Mouse (Mus musculus): ENCODE measurements around the gene Ankrd28.
"Not testable (repeated sequence)": the region's sequence is repeated elsewhere in the genome, so short reads cannot be mapped to it uniquely, and the experiment has no call there.

Gene Ankrd28

DNA sequence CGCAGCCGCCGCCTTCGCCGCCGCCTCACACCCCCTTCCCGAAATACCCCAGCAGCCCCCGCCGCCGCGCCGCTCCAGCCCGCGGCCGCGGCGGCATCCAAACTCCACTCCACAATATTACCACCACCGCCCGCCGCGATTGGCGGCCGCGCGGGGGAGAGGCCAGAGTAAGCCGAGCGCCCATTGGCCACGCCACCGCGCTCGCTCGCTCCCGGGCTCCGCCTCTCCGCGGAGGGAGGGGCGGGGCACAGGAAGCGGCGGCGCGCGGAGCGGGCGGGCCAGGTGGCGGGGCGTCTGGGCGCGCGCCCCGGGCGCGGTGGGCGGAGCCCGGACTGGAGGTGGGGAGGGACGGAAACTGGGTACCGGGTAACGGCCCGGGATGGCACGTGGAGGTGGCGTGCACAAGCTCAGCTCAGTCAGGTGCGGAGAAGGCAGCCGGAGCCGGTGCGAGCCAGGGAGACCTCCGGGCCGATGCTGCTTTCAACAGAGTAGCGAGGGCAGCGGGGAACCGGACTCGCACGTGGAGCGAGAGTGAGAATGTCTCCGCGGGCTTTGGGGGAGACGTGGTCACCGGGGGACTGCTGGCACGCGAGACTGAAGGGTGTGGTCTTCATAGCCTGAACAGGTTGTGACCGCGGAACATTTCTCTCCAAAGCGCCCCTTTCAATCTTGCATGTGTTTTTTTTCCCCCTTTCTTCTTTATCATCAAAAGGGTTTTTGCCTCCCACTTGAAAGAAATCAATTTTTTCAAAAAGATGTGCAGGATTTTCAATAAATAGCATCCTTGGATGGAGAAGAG is at the start of gene Ankrd28:
Ankrd28 (minus strand) TSS at position 81 of the 799 bp plus-strand sequence.
- in situ Hi-C loops (cut with MseI, MboI): no loop called here

DNA sequence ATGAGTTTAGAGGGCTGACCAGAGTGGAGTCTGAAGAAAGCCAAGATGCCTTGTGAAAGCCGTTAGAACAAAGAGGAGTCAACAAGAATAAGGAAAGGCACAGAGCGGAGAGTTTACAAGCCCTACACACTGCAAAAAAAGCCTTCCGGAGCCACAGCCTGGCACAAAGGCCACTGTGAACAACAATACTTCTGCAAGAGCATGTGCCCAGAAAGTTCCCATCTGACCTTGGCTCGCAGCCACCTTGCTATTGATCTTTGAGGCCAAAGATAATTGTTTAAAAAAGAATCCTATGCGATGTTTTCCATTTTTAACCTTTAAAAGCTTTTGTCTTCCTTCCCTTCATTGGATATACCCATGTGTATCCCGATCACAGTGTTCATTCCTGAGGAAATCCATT is 49.0 kb upstream of the Ankrd28 start:
- in situ Hi-C loops (cut with MseI, MboI): no loop called here

DNA sequence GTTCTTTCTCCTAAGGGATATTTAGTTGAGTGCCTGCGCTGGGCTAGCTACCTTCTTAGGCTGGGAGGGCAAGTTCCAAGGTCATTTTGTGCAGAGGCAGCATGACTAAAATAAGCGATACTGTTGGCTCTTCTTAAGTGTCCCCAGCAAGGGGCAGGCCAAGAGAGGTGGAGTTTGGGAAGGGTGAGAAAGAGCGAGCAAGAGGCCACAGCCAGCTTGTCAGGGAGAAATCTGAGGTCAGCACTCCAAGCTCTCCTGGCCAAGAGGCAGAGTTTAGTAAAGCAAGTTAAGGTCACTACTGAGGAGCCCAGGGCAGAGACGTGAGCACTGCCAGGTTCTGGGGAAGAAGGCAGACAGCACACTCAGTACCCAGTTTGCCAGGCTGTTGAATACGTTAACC is 41.7 kb upstream of the Ankrd28 start:
- in situ Hi-C loops (cut with MseI, MboI): no loop called here

DNA sequence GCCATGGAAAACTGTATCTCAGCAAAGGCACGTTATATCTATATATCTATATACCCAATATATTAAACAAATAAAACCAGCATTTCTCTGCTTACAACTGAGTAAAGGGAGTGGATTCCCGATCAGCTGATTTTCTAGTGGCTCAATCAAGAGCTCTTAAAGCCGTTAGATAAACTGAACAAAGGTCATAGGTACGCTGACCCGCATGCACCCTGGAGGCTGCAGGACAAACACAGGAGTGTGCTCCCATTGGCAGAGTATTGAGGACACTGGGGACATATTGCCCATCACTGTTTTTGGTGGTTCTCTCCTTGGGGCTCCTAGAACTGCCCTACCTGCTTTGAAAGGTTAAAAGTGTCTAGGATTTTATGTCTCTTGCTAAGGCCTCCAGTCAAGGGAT is 40.0 kb upstream of the Ankrd28 start:
- in situ Hi-C loops (cut with MseI, MboI): no loop called here

DNA sequence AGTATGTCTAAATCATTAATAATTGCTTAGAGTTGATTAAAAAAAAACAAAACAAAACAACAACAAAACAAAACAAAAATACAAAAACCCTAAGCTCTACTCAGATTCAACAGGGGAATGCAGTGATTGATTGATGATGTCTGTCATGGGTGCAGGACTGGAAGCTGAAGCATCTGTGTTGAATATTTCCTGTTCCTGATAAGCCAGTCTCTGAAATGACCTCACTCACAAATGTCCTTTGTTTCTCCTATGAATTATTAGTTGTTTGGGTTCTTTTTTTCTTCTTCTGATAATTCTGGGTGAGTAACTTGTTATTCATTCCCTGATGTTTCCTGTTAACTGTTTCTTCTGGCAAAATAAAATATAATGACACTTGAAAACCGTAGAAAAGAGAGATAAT is 38.1 kb upstream of the Ankrd28 start:
- in situ Hi-C loops (cut with MseI, MboI): no loop called here

DNA sequence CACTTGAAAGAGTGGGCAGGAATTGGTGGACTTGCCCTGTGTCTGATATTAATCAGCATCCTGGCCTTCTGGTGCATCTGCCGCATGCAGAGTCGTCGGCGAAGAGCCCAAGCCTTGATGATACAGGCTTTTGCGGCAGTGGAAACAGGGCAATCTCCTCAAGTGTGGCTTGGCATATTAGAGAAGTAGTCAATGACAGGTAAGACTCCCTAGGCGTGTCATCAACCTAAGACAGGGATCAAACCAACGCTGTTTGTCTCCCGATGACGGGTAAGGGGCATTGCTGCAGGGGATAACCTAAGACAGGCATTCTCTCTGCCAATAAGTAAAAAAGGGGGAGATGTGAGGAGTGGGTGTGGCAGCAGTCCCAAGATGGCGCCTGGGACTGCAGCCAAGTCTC is 35.9 kb upstream of the Ankrd28 start:
- in situ Hi-C loops (cut with MseI, MboI): not testable (repeated sequence)

DNA sequence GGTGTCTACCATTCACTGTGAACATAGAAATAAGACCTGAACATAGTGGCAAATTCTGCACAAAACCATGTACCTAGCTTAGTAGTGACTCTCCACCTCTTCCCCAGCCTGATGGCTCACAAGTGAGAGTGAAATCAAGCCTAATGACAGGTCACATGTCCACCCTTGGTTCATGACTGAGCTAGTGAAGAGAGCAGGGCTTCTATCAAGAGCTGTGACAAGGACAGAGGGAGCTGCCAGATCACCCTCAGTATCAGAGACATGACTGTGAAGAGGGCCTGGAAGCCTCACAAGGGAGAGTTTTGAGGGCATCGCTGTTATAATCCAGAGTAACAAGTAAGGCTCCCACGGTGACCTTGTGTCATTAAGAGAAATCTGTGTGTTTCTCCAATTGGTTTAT is 28.2 kb upstream of the Ankrd28 start:
- in situ Hi-C loops (cut with MseI, MboI): no loop called here

DNA sequence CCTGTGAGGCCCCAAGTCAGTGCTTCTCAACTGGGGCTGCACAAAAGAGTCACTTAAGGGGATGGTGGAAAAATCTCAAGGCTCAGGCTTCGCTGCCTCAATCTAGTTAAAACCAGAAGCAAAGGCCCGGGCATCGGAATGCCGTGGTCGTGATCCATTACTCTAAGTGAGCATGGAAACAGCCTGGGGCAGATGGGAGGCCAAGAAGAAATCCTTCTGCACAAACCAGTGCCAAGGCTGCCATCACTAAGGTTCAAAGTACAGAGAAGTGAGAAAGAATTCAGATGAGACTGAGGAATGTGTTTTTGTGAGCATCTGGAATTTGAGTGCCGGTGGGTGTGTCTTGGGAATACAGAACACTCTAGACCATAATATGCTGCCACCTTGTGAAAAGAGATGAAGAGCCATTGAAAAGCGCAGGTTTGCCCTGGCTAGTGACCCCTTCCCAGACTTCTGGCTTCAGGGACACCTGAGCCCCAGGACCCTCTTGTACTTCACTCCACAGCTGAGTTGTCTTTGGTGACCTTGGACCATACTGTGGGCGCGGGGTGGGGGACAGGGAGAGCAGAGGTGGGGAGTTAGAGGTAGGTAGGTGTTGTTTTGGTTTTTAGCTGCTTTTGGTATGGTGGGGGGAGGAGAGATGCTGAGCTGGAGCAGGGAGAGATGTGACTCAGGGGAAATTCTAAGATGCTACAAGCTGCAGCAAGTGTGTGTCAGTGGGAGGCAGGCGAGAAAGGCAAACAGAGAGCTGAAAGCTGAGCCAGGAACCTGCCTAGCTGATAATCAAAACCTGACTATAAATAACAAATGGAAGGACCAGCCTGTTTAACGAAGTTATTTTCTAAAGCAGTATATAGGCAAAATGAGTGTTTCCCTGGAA is 26.9 kb upstream of the Ankrd28 start:
- in situ Hi-C loops (cut with MseI, MboI): no loop called here

DNA sequence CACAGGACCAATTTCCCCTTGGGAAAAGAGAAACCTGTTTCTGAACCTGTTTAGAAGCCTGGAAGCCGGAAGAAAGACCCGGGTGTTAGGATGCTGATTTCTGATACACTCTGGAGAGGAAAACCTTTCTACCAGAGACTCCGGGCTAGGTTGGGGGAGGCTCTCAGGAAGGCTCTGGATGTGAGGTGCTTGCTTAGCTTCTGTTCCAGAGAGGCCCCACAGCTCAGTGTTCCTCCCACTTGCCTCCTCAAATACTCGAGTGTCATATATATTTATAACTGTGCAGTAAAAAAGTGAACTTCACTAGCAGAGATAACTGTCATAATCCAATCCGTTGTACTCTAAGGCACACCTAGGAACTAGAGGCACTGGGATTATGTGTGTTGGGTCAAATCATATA is 25.6 kb upstream of the Ankrd28 start:
- in situ Hi-C loops (cut with MseI, MboI): no loop called here

DNA sequence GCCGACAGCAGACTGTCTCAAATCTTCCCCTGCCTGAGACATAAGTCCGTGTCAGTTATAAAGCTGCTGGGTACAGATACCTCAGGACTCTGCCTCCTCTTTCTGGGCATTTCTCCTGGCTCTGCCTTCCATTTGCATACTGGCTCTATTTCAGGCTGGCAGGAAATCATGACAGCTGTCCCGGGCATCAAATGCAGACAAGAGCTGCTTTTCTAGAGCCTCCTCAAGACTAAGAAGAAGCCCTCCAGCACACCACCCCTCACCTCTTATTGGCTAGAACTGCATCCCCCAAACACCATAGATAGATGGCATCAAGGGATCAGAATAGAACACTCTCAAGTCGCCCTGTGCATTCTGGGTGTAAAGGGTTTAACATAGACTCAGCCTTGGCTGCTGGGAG is 24.2 kb upstream of the Ankrd28 start:
- in situ Hi-C loops (cut with MseI, MboI): no loop called here

DNA sequence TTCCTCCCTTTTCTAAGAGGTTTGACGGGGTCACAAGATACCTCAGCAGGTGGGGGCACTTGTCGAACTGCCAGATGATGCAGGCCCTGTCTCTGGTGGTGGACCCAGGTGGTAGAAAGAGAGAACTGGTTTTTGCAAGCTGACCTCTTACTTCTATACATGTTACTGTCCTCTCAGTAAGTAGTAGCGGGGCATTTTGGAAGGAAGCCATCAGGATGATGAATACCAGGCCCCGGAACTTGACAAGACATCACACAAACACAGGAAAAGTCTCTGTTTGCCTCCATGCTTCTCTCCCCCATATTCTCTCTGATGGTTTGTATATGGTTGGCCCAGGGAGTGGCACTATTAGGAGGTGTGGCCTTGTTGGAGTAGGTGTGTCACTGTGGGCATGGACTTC is 13.1 kb upstream of the Ankrd28 start:
- in situ Hi-C loops (cut with MseI, MboI): no loop called here

DNA sequence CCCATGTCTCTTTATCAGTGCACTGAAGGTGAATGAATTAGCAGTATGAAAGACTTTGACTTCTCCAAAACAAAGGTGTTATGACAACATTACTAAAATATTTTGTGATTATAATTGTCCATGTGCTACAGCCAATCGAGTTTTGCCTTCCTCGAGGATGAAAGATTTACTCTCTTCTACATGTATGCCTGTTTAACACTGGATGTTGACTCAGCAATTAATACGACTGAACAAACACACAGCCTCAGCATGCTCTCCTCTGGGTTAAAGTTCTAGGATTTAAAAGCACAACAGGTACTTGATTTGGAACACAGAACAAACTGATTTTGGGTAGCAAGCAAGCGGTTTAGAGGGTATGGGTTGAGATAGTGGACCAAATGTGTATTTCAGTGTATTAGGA is 1.6 kb upstream of the Ankrd28 start:
- in situ Hi-C loops (cut with MseI, MboI): no loop called here

DNA sequence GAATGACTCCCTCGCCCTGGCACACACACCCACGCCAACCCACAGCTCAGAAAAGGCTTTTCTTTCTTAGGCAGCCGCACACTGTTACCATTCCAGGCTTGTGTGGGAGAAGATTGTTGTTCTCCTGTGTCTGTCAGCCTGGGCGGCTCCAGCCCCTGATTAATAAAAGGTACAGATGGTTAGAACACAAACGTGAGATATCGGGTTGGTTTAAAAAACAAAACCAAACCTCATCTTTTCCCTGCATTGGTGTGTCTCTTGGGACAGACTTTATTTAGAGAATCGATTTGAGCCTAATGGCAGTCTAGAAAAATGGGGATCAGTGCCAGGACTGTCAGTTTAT is 890 bp upstream of the Ankrd28 start:
- in situ Hi-C loops (cut with MseI, MboI): no loop called here

DNA sequence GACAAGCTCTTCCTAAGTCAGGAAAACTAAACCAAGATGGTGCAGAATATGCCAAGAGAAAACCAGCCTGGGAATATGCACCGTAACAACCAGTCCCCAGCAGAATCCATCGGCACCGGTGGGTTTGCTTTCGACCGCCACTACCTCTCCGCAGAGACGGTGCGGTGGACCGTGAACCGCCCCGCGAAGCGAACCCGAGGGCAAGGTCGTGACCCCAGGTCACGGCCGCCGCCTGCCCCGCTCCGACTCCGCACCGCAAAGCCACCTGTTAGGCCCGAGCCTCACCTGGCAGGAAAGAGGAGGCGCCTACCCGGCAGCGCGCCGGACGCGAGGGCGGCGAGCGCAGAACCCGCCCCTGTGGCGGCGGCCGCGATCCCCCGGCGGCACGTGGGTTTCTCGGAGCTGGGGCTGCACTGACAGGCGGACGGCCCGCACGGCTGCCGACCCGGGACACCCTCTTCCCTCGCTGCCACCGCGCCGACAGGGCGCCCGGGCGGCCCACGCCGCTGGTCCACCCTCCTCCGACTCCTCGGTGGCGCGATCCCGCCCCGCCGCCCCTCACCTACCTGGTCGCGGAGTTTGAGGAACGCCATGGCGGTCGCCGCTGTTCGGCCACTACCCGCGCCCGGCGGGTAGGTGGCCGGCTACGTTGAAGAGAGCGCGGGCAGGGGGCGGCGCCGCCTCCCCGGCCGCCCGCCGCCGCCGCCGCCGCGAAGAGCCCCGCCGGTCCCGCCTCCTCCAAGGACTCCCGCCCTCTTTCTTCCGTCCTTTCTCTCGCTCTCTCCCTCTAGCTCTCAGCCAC is 489 bp downstream of the Ankrd28 start:
- in situ Hi-C loops (cut with MseI, MboI): no loop called here

DNA sequence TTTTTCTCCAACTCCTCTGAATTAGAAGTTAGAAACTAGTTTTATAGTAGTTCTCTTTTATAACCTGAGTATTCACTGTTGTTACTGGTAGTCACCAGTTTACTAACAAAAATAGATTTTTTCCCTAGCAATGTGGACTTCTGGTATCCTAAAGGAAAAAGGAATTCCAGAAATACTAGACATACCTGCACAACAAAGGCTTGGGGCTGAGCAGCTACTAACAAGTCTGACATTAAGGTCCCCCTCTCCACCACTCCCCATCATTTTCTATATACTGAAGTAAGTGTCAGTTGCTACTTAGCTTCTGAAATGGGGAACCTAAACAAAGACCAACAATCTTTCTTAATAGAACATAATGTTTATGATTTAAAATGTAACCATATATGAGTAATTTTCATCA is 3.2 kb downstream of the Ankrd28 start:
- in situ Hi-C loops (cut with MseI, MboI): no loop called here

DNA sequence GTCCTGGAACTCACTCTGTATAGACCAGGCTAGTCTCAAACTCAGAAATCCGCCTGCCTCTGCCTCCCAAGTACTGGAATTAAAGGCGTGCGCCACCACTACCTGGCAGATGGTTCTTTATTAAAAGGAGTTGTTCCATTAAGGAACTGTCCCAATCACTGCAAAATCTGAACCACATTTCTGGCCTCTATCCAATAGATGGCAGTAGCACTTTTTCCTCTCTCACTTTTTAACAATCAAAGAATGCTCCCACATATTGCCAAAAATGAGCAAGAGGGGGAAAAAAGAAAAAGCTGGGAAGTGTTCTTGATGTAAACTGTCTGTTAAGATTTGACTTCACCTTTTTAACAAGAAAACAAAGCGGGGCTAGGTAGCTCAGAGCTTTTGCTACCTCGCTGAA is 20.5 kb downstream of the Ankrd28 start:
- in situ Hi-C loops (cut with MseI, MboI): loop anchor here (10.0 kb wide), 2 partner anchors 135 to 255 kb away; no protein-coding TSS in a partner anchor

DNA sequence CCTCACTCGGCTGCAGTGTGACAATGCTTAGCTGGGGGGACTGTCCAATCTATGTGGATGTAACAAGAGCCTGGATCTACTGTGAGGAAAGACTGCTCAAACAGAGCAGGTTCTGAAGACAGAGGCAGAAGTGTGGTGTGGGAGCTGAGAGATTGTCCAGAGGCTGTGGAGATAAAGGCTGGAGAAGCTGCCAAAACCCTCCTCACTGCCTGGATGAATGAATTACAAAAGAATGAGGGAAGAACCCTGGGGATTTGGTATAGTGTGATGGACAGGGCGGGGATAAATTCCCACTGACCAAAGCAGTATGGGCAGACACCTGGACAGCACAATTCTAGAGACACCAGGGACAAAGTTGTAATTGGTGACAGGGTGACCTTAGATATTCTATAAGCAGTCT is 26.7 kb downstream of the Ankrd28 start:
- in situ Hi-C loops (cut with MseI, MboI): loop anchor here (10.0 kb wide), 2 partner anchors 141 to 261 kb away; no protein-coding TSS in a partner anchor

DNA sequence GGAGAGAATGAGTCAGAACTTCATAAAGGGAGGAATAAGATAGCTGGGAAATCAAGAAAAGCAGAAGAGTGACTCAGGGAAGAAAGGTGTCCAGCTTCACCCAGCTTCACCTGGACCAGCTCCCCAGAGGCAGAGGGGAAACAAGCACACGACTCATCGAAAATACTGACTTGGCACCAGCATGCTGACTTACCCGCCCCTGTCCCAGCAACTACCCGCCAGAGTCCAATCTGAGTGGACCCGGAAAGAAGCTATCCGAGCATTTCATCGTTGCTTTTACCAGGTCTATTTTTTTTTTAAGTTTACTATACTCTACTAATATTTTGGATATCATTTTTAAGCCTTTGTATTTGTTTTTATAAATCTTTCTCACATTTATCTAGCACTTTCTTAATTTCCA is 29.5 kb downstream of the Ankrd28 start:
- in situ Hi-C loops (cut with MseI, MboI): loop anchor here (10.0 kb wide), 2 partner anchors 144 to 264 kb away; no protein-coding TSS in a partner anchor

DNA sequence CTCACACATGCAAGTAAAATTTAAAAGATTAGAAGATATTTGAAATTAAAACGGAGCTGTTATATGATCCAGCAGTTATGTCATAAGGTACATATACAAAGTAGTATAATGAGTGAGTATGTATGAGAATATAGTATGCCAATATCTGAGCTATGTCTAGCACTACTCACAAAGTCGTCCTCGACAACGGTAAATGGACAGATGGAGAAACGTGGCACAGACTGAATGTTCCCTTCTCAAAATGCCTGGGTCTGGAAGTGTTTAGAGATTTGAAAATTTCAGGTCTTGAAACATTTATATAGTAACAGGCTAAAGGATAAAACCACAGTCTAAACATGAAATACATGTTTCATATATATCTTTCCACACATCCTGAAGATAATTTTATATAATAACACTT is 30.0 kb downstream of the Ankrd28 start:
- in situ Hi-C loops (cut with MseI, MboI): loop anchor here (10.0 kb wide), 2 partner anchors 144 to 264 kb away; no protein-coding TSS in a partner anchor

DNA sequence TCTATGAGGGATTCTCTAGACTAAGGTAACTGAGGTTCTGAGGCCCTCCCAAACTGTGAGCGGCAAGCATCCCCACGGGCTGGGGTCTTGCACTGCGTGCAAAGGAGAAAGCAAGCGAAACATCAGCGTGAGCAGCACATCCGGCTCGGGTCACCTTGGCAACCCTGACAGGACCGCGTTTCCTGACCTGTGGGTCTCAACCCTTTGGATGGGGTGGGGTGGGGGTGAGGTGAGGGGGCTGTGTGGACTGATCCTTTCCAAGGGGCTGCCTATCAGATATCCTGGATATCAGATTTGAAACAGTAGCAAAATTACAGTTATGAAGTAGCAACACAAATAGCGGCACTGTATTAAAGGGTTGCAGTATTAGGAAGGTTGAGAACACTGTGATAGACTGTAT is 31.5 kb downstream of the Ankrd28 start:
- in situ Hi-C loops (cut with MseI, MboI): loop anchor here in 1 of 2 experiments (10.0 kb wide), 1 partner anchor 236 kb away; no protein-coding TSS in a partner anchor

DNA sequence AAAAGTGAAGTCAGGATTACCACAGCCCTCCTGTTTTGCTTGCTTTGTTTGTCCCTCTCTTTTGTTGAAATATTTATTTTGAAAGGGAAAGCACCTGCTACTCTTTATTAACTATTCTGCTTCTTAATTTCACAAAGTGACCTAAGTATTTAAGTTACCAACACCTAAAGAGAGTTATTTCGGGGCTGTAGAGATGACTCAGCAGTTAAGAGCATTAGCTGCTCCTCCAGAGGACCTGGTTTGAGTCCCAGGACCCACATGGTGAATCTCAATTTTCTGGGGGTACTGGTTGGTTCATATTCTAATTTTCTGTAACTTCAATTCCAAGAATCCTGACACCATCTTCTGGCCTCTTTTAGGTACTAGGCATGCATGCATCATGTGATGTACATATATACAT is 34.9 kb downstream of the Ankrd28 start:
- in situ Hi-C loops (cut with MseI, MboI): loop anchor here in 1 of 2 experiments (10.0 kb wide), 1 partner anchor 239 kb away; no protein-coding TSS in a partner anchor

DNA sequence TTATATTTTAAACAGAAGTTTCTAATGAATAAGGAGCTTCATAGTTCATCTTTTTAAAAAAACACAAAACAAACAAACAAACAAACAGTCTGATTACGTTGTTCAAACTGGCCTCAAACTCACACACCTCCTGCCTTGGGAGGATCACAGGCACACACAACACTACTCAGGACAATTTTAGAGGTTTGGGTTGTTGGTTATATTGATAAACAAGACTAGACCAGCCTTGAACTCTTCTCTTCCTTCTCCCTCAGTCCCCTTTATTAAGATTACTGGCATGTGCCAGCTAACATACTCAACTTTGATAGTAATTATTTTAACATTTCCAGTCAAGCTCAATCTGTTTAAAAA is 35.7 kb downstream of the Ankrd28 start:
- in situ Hi-C loops (cut with MseI, MboI): loop anchor here in 1 of 2 experiments (5.0 to 10.0 kb wide), 2 partner anchors 137 to 240 kb away; no protein-coding TSS in a partner anchor
